Mouse (Mus musculus) embryonic stem cell, embryonic (primary cell): ENCODE results near the gene Rassf5.

Experiments
- CTCF ChIA-PET, 4 experiments: fragments of 300-600 bp in 2 of 4; fragments of 350-600 bp in 2 of 4; sonication (Branson Sonifier 250); formaldehyde crosslinking; loops; one replicate each; lab custom pipeline; 2022; ENCODE audit warnings: inconsistent platforms in 2 of 4; lab: Charles Lee
- POLR2A ChIA-PET, 4 experiments: fragments of 300-600 bp in 2 of 4; fragments of 350-600 bp in 2 of 4; sonication (Branson Sonifier 250); formaldehyde crosslinking; loops; one replicate each; lab custom pipeline; 2022; ENCODE audit warnings: antibody characterized with exemption in 4 of 4, inconsistent platforms in 1 of 4; lab: Charles Lee

The Rassf5 gene

DNA sequence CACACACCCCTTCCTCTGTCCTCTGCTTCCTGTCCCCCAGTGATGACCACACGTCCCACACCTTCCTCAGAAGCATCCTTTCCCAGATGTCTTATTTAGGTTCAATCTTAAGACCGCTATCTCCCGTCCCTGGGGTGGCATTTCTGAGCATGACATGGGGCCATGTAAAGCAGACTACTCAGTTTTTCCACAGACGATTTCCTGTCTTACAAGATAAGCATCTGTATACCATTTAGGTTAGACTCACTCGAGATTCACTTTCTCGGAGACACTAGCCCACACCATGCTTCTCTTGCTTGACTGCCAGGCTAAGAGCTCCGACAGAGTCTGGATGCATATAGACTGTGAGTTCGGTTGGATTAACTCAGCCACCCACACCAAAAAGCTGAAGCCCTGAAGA, 40.6 kb downstream of the Rassf5 start:
- ChIA-PET POLR2A (interaction anchor here in 2 of 4 experiments (0.6 kb wide), 2 partner anchors 12 to 740 kb away, joined by 3 to 5 read pairs; no protein-coding TSS in a partner anchor), CTCF (no interaction called here)

DNA sequence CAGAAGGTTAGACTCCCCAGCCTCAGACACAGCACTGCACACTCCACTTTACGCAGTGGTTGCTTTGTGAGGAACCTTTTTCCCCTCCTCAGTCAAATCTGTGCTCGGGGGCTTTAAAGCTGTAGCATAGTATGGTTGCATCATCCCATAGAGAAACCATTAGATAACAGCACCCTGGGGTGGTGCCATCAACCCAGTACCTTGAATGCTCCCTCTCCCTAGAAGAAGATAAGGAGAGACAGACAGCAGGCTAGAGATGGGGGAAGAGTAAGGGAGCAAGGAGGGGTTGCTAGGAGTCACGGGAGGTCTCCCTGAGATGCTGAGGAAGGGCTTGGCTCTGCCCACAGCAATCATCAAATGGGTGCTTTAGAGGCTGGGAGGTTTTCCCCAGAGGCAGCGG, 43.7 kb downstream of the Rassf5 start:
- POLR2A ChIA-PET = interaction anchor here in 1 of 4 experiments (0.5 kb wide), 1 partner anchor 123 kb away, joined by 8 read pairs; no protein-coding TSS in a partner anchor

DNA sequence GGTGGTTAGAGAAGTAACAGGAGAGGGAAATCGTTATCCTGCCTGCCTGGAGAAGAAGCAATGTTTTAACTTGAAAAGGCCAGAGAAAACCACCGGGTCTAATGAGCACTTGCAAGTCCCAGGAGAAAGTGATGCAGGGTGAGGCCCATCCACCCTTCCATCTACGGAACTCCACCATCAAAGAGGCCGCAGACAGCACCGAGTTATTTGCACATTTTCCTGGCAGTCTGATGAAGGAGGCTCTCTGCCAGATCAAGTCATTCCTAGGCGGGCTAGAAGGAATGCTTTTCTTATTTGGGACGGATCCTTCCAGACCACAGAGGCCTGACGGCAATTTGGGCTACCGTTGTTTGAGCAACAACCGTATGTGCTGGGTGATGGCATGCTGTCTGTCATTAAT, 44.5 kb downstream of the Rassf5 start:
- POLR2A ChIA-PET = no interaction called here
- CTCF ChIA-PET = interaction anchor here in 3 of 4 experiments (0.6 to 1.8 kb wide), 4 partner anchors 19 to 422 kb away, joined by 4 to 11 read pairs (median 7); no protein-coding TSS in a partner anchor

More for the DNA sequence above, 43.7 kb downstream of the Rassf5 start:
- CTCF ChIA-PET = interaction anchor here in 1 of 4 experiments (0.7 kb wide), 1 partner anchor 782 kb away, joined by 4 read pairs; no protein-coding TSS in a partner anchor

DNA sequence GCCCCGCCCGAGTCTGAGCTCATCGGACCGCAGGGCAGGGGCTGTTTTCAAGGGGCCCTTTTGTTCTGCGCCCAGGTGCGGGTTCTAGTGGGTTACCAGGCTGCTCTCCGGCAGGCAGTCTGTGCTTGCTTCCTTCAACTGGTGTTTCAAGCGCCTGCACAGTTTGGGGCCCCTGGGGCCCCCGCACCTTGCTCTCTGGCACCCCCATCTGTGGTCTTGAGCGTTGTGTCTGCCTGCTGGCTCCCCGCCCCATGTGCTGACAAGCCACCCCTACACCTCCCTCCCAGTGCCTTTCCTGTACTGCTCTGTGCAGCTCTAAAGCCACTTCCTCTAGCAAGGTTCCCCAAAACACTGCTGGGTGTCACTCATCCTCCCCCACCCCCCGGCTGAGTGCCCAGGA, 45.1 kb downstream of the Rassf5 start:
- POLR2A ChIA-PET = interaction anchor here in 2 of 4 experiments (0.5 to 1.5 kb wide), 5 partner anchors 33 to 76 kb away, joined by 3 to 4 read pairs (median 3); no protein-coding TSS in a partner anchor
- CTCF ChIA-PET = interaction anchor here in 3 of 4 experiments (0.6 to 1.8 kb wide), 9 partner anchors 19 to 144 kb away, joined by 3 to 11 read pairs (median 3); no protein-coding TSS in a partner anchor

DNA sequence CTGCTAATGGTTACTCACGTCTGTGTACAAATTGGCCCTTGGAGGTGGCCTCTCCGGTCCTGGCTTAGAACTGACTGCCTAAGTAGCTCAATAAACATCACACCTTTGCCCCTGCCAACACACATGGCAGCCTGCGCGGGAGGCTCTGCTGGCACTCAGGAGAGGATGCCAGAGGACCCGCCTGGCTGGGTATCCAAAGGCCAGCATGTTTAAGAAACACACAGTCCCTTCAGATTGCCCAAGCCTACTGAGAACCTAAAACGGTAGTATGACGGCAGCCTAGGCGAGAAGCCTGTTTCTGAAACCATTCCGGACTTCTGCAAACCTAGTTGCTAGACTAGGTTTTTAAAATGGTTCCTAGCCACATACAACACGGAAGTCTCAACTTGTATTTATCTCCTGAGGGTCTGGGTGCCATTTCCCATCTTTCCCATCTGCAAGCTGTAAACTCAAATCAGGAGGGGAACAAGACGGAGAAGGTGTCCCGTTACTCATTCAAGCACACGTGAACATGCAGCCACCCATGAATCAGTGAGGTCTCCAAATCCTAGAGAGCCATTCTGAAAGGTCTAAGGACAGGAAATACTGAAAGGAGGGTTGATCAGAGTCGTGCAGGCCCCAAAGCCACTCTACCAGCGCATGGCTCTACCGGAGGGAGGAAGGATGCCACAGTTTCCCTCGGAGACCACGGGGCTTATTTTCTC, 45.8 kb downstream of the Rassf5 start:
- ChIA-PET CTCF (interaction anchor here in 3 of 4 experiments (0.6 to 2.0 kb wide), 13 partner anchors 7 to 143 kb away, joined by 3 to 11 read pairs (median 3); no protein-coding TSS in a partner anchor), POLR2A (interaction anchor here in 3 of 4 experiments (0.7 to 1.5 kb wide), 8 partner anchors 8 to 83 kb away, joined by 3 to 5 read pairs (median 3); no protein-coding TSS in a partner anchor)

DNA sequence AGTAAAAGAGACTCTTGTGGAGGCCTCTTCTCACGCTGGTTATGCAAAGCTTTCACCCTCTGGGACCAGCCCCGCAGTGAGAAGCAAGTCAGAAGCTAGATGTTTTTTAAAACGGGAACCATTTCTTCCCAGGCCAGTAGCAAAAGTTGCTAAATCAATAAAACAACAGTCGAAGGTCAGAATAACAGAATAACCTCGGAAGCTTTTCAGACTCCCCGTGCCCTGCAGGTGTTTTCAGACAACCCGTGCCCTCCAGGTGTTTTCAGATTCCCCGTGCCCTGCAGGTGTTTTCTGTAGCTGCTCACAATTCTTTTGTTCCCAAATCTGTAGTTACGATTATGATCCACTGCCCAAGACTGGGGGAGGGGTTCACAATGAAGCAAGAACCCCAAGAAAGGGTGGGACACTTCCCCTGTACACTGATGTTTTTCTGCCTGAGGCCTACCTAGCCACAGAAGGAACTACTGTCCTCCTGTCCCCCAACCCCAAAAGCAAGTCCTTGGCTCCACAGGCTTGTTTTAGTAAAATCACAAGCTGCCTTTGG, 46.6 kb downstream of the Rassf5 start:
- ChIA-PET POLR2A (interaction anchor here in 3 of 4 experiments (0.7 to 1.5 kb wide), 5 partner anchors 9 to 82 kb away, joined by 3 to 5 read pairs (median 3); partner anchors contain the start of gene Rassf5 (in 1 of the 3)), CTCF (interaction anchor here in 2 of 4 experiments (0.6 to 2.0 kb wide), 8 partner anchors 8 to 113 kb away, joined by 3 to 8 read pairs (median 4); no protein-coding TSS in a partner anchor)

DNA sequence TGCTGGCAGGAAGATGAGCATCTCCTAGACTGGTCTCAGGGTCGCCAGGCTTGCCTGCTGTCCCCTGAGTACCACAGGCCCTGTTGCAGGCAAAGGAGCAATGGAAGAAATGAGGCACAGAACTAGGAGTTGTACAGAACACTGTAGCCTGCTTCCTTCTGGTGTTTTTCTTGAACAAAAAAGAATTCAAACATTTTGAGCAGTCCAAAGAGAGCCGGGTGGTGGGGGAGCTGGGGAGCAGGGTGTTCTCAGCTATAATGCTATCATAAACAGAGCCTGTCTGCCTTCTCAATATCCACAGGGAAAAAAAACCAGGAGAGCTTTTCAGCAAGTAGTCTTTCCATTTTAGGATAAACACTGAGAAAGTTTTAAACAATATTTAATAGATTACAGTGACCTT, 49.0 kb downstream of the Rassf5 start:
- POLR2A ChIA-PET = interaction anchor here in 1 of 4 experiments (0.6 kb wide), 1 partner anchor 16 kb away, joined by 7 read pairs; no protein-coding TSS in a partner anchor
- CTCF ChIA-PET = interaction anchor here in 1 of 4 experiments (0.9 kb wide), 1 partner anchor 15 kb away, joined by 4 read pairs; no protein-coding TSS in a partner anchor

DNA sequence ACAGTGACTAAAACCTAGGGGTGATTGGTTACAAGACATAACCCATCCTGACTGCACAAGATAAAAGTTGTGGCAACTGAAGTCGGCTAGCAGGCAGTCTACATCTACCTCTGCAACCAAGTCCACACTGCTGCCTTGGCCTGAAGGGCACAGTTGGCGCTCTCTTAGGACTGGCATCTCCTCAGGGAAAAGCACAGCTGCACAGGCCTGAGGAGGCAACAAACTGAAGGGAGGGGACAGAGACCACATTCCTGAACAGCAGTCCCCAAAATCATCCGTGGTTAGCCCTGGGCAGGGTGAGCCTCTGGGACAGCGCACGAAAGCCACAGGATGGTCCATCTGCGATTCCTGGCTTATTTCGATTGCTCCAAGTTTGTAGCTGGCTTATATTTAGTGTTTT, 49.4 kb downstream of the Rassf5 start:
- POLR2A ChIA-PET = no interaction called here
- CTCF ChIA-PET = interaction anchor here in 1 of 4 experiments (0.9 kb wide), 1 partner anchor 14 kb away, joined by 4 read pairs; no protein-coding TSS in a partner anchor

DNA sequence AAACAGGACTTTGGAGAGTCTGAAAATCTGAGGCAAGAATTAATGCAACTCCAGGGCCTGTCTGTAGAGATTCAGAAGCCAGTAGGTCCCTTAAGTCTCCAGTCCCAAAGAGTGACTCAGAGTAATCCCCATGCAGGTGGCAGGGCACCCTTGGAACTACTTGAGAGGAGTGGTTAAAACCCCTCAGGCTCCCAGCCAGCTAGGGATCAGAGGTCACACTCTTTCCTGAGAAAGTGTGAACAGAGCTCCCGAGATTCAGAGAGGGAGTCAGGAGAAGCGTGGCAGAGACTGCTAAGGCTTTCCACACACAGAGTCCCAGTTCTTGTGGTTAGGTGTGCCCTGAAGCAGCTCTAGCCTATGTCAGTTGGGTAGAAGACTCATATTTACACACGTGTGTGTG, 51.3 kb downstream of the Rassf5 start:
- ChIA-PET POLR2A (interaction anchor here in 2 of 4 experiments (1.2 to 1.5 kb wide), 2 partner anchors 12 to 14 kb away, joined by 3 read pairs; no protein-coding TSS in a partner anchor), CTCF (interaction anchor here in 2 of 4 experiments (0.5 to 1.9 kb wide), 5 partner anchors 12 to 464 kb away, joined by 3 to 8 read pairs (median 4); no protein-coding TSS in a partner anchor)

DNA sequence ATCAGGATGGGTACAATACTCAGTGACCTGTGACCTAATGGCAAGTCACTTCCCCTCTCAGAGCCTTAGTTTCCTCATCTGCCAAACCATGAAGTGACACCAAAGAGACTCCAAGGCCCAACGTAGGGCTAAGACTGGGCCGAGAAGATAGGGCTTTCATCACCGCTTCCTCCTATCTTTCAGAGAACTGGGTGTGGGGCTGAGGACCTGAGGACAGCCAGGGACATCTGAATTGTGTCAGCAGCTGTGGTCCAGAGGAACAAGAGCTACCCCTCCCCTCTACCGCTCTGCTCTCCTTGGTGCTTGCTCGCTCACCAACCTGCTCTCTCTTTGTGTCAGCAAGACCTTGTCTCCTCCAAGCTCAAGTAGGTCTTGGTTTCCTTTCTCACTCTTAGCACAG, 56.4 kb downstream of the Rassf5 start:
- CTCF ChIA-PET = no interaction called here
- POLR2A ChIA-PET = interaction anchor here in 1 of 4 experiments (1.0 kb wide), 1 partner anchor 9 kb away, joined by 3 read pairs; no protein-coding TSS in a partner anchor

DNA sequence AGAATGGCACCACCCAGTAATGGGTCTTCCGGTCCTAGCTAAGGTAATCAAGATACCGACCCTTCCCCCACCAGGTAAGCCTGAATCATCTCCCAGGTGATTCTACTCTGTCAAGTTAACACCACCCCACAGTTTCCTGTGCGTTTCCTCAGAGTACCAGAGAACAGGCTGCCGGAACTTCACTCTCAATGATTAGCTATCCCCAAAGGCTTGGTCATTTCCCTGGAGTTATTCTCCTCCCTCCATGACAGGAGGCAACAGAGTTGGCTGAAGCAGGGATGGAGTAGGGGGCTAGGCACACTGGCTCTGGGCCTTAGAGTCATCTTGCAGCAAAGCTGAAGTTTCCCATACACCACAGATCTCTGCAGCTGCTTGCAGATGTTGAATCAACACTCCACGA, 57.2 kb downstream of the Rassf5 start:
- ChIA-PET POLR2A (interaction anchor here in 1 of 4 experiments (1.0 kb wide), 1 partner anchor 9 kb away, joined by 3 read pairs; no protein-coding TSS in a partner anchor), CTCF (interaction anchor here in 2 of 4 experiments (0.6 to 1.3 kb wide), 2 partner anchors 73 to 1073 kb away, joined by 3 read pairs; no protein-coding TSS in a partner anchor)

DNA sequence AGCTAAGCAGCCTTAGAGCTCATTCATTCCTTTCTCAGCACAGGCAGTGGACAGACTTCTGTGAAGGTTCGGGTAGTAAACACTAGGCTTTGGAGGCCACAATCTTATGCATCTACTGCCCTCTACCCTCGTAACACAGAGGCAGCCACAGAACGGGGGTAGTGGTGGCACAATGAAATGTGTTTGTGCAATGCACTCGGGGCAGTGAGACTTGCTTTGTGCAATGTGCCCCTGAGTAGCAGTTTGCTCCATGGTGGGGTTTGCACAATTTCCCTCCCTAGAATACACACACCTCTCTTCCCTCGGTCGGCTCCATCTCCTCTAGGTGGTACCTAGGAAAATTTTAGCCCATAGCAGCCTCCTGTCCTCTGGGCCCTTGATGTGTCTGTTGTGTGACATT, 58.1 kb downstream of the Rassf5 start:
- CTCF ChIA-PET = interaction anchor here in 2 of 4 experiments (0.6 to 1.3 kb wide), 2 partner anchors 73 to 1074 kb away, joined by 3 read pairs; no protein-coding TSS in a partner anchor

DNA sequence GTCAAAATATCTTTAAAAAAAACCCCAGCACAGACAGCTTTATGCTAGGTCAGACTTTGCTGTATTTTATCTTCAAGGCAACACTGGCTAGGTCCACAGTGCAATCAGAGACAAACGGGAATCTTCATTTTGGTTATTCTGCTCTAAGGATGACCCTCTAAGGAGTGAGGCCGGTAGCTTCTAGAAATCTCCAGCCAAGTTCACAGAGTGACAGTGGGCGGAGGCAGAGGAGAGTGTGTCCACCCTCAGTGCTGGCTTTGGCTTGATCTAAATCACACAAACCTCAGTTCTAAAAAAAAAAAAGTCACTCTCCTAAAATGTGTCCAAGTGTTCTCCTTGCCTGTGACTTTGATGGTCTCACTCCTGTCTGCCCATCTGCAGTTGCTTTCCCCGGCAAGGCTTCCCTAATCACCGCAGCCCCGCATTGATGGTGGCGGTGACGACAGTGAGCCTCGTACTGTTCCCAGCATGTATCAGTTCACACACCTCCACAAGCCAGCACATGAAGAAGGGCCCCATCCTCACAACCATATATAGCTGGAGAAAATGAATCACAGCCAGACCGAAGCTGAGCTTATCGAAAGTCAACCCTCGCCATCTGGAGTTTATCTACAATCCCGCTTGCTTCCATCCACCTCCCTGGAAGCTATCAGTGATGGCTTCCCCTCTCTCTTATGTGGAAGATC, 59.1 kb downstream of the Rassf5 start:
- ChIA-PET CTCF (interaction anchor here in 2 of 4 experiments (1.1 to 2.2 kb wide), 3 partner anchors 24 to 74 kb away, joined by 3 to 5 read pairs (median 4); no protein-coding TSS in a partner anchor), POLR2A (interaction anchor here in 1 of 4 experiments (1.8 kb wide), 1 partner anchor 18 kb away, joined by 6 read pairs; no protein-coding TSS in a partner anchor)

More for the DNA sequence above, 58.1 kb downstream of the Rassf5 start:
- POLR2A ChIA-PET = interaction anchor here in 1 of 4 experiments (0.9 kb wide), 1 partner anchor 69 kb away, joined by 3 read pairs; no protein-coding TSS in a partner anchor

DNA sequence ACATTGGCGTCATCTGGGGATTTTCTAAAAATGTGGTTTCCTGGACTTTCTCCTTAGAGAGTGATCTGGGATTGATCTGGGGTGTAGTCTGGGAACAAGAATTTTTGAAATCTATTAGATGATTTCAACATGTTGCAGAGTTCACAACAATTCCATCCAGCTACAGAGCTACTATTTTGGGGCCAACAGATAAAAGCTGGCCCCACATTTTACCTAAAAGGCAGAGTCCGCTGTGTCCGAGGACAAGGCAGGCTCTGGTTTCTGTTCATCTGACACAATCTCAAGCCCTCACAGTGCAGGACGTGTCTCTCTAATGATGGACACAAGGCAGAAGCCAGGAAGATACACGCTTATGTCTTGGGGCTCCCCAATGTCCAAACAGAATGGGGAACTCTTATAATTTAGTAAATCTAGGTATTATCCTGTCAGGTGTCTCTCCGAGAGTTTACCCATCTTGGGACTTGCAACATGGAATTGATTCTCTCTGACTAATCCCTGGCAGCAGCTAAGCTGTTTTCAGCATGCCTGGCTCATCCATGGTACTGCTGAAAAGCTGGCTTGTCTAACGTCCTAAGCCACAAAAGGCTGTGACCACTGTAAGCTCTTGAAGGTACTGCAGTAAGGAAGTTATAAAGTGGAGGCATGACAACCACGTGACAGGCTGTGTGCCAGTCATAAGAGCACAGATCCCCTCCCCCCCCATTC, 60.0 kb downstream of the Rassf5 start:
- ChIA-PET POLR2A (interaction anchor here in 1 of 4 experiments (0.6 to 1.8 kb wide), 4 partner anchors 10 to 638 kb away, joined by 4 to 7 read pairs (median 5); no protein-coding TSS in a partner anchor), CTCF (interaction anchor here (0.6 to 2.2 kb wide), 7 partner anchors 23 to 517 kb away, joined by 3 to 5 read pairs (median 4); no protein-coding TSS in a partner anchor)

DNA sequence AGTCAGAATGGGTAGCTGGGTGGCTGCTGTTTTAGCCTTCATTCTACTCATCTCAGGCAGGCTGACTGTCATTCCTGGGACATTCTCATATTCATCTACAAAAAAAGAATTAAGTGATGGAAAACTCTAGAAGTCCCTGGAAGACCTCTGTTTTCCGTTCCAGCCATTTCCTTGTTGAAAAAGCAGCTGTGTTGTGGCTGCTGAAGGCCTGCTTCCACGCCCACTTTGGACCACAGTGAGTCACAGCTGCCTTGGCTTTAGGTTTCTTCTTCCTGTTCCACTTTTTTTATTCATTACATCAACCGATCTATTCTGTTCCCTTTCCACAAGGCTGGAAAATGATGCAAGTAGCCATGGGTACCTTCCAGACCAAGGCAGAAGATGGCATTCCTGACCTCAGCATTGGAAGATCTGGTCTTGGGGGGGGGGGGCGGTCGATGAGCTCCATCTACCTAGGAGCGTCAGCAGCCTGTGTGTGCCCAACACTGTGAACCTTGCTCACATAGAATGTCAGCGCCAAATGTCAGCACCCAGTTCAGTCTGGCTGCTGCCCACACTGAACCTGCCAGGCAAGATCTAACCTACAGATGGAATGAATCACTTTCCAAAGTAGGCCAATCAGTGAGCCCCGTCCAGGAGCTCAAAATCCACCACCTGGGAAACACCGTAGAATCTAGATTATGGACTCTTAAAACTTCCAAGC, 60.7 kb downstream of the Rassf5 start:
- CTCF ChIA-PET = interaction anchor here in 3 of 4 experiments (0.6 to 3.1 kb wide), 7 partner anchors 23 to 517 kb away, joined by 3 to 24 read pairs (median 4); no protein-coding TSS in a partner anchor
- POLR2A ChIA-PET = interaction anchor here in 2 of 4 experiments (0.6 to 1.8 kb wide), 7 partner anchors 9 to 639 kb away, joined by 3 to 7 read pairs (median 4); no protein-coding TSS in a partner anchor

DNA sequence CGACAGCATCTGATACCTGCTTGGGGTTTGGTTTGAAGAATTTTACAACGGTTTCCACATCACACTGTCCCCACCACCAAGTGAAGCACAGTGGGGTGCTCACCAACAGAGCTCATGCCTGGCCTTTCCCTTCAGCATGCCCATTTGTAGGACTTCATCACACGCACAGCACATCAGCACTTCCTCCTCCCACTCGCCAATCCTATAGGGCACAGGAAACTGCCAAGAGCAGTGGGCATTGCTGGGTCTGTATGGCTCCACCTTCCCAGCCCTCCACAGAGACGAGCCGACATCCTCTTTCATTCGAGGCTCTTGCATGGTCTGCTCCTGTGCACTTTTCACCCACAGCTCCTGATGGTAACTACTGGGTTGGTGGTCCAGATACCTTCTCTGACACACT, 61.9 kb downstream of the Rassf5 start:
- POLR2A ChIA-PET = interaction anchor here in 2 of 4 experiments (1.0 to 3.6 kb wide), 5 partner anchors 17 to 95 kb away, joined by 3 to 25 read pairs (median 10); partner anchors contain the start of gene Rassf5 (in 1 of the 2)
- CTCF ChIA-PET = interaction anchor here in 2 of 4 experiments (1.4 to 4.8 kb wide), 6 partner anchors 62 to 78 kb away, joined by 6 to 44 read pairs (median 25); partner anchors contain the start of gene Rassf5 (in 2 of the 2)
